Mouse (Mus musculus) limb, embryonic 11.5 days (tissue): ENCODE measurements at regions not wholly inside any gene's neighbourhood (a gene's known extent, or its start where the extent isn't known, plus 50 kb on each side); places are given as distances from the start of the nearest gene placed in this dataset.

ENCODE experiments used
- ATAC-seq: fragments of 200-750 bp; cut with Nextera tagmentation; 2 replicates; pipeline ENCODE4 v1.8.0; 2017; ENCODE audit warnings: low read depth; ENCODE audit not compliant: insufficient number of reproducible peaks, low FRiP score, low TSS enrichment
- DNase-seq: peaks from one replicate; pipeline ENCODE4 v3.0.0-alpha.2; 2015; ENCODE audit warnings: low spot score
- H3K27ac ChIP-seq: fragments of 300-500 bp; sonication (generic); replicated peaks from 2 replicates; pipeline ENCODE4 v1.5.1; 2014; ENCODE audit warnings: low read depth, mild to moderate bottlenecking, low read length
- H3K27me3 ChIP-seq: fragments of 300-500 bp; sonication (generic); 2 replicates; pipeline ENCODE4 v1.6.1; 2014; ENCODE audit warnings: mild to moderate bottlenecking, low read length, mixed read lengths; ENCODE audit not compliant: control insufficient read depth, insufficient read depth
- H3K36me3 ChIP-seq: fragments of 300-500 bp; sonication (generic); 2 replicates; pipeline ENCODE4 v1.6.1; 2014; ENCODE audit warnings: mild to moderate bottlenecking, low read length, moderate library complexity, mixed read lengths; ENCODE audit not compliant: control insufficient read depth, insufficient read depth
- H3K4me1 ChIP-seq: fragments of 300-500 bp; sonication (generic); 2 replicates; pipeline ENCODE4 v1.6.1; 2014; ENCODE audit warnings: low read length, mixed read lengths; ENCODE audit not compliant: control insufficient read depth, insufficient read depth
- H3K4me2 ChIP-seq: fragments of 300-500 bp; sonication (generic); 2 replicates; pipeline ENCODE4 v1.6.1; 2014; ENCODE audit warnings: low read depth, mild to moderate bottlenecking, moderate library complexity; ENCODE audit not compliant: severe bottlenecking
- H3K4me3 ChIP-seq: fragments of 300-500 bp; sonication (generic); 2 replicates; pipeline ENCODE4 v1.5.1; 2014; ENCODE audit warnings: low read depth, low read length
- H3K9ac ChIP-seq: fragments of 300-500 bp; sonication (generic); 2 replicates; pipeline ENCODE4 v1.6.1; 2014; ENCODE audit warnings: mild to moderate bottlenecking, low read length
- H3K9me3 ChIP-seq: fragments of 300-500 bp; sonication (generic); 2 replicates; pipeline ENCODE4 v1.6.1; 2016; ENCODE audit warnings: low read length; ENCODE audit not compliant: control insufficient read depth
- WGBS: fragments of 180-500 bp; shearing (Covaris S2); extraction: QIAGEN DNeasy Blood & Tissue Kit; methylation state at CpG from one replicate; pipeline ENCODE4 v1.1.7; 2014; 5-methylcytosine and 5-hydroxymethylcytosine counted together

DNA sequence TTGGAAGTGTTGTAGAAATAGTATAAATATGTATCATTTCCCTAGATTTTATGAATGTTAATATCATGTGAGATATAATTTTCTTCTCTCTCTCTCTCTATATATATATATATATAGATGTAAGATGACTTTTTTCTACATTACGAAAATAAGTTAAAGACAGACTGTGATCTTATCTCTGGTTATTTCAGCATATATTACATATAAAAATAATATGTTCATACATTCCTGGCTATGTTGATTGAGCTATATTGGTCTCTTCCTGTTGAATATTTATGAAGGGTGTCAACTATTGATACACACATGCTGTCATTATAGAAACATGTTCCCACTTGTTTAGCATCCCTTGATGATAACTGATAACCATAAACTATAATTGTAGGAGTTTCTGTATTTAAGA, 793.2 kb upstream of the Fat3 start:
- DNase-seq (no peak), ATAC-seq (no peak)
- no peaks in the 10 kb centered on the region for H3K36me3 ChIP-seq
- H3K4me2 ChIP-seq, result no peak overlapping the region
- H3K27me3 ChIP-seq, result no peaks in the 10 kb centered on the region
- H3K27ac ChIP-seq, result no peak overlapping the region
- no peak overlapping the region for H3K4me3 ChIP-seq
- 92% methylated on average over 1 of the region's 1 CpGs for WGBS
- no peaks in the 10 kb centered on the region for H3K9me3 ChIP-seq
- H3K4me1 ChIP-seq, result no peaks in the 10 kb centered on the region
- no peak overlapping the region for H3K9ac ChIP-seq

GRCm38 (mm10) chr9:17288790-17289596, 787.9 kb upstream of the Fat3 start:
- ATAC-seq (peak; percentile 65), DNase-seq (peak; percentile 47)
- Histone ChIP-seq H3K36me3 (no peaks in the 10 kb centered on the region), H3K27ac (no peak overlapping the region), H3K9ac (no peak overlapping the region), H3K4me2 (no peak overlapping the region), H3K9me3 (no peaks in the 10 kb centered on the region), H3K4me1 (no peaks in the 10 kb centered on the region), H3K27me3 (no peaks in the 10 kb centered on the region), H3K4me3 (no peak overlapping the region)
- 20% methylated on average over 6 of the region's 6 CpGs for WGBS

DNA sequence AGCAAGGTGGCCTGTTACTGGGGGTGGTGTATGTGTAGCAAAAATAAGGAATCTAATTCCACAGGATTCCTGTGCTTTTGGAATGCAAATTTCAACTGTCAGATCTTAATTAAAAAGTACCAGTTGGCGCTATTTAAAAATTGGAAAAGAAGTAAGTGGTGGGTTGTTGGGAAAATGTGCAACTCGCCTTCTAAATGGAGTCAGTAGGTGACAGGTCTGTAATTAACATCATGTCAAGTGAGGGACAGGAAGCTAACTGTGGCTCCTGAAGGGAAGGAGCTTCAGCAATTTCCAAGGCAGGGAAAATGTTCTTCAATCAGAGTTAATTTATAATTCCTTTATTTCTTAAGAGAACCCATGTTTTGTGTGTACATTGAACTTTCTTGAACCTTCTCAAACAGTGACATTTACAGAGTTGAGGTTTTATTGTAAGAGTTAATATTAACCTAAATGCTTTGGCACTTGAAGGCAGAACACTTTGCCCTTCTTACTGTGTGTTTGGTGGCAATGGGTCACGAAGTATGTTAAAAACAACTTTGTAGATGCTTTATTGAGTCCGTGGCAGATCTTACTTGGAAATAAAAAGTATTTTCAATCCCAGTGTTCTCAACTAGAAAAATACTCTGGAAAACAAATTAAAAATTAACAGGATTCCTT, 778.4 kb upstream of the Fat3 start:
- ATAC-seq (no peak), DNase-seq (no peak)
- H3K9ac ChIP-seq, result no peak overlapping the region
- H3K27ac ChIP-seq, result no peak overlapping the region
- H3K4me3 ChIP-seq, result no peak overlapping the region
- no peaks in the 10 kb centered on the region for H3K36me3 ChIP-seq
- H3K4me1 ChIP-seq, result no peaks in the 10 kb centered on the region
- 67% methylated on average over 4 of the region's 4 CpGs for whole genome bisulfite sequencing
- H3K27me3 ChIP-seq, result no peaks in the 10 kb centered on the region
- no peaks in the 10 kb centered on the region for H3K9me3 ChIP-seq
- no peak overlapping the region for H3K4me2 ChIP-seq

DNA sequence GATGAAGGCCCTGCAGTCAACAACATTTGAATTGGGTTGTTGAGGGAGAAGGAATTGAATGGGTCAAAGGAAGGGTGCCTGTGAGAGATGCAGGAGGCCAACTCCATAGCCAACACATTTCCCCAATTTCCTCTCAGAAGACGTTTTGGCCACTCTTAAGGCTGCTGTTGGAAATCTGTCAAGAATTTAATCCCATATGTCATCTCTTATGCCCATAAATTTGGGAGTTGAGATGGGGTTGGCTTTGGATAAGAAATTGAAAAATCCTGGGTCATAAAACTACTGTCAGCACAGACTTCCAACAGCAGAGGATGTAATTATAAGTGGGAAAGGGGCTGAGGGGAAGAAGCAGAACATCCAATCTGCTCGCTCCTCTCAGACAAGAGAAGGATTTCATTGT, 771.5 kb upstream of the Fat3 start:
- H3K27ac ChIP-seq, result no peak overlapping the region
- ATAC-seq, result no peak

GRCm38 (mm10) chr9:17269624-17270023, 768.5 kb upstream of the Fat3 start:
- H3K4me3 ChIP-seq, result no peak overlapping the region
- no peak overlapping the region for H3K4me2 ChIP-seq
- H3K4me1 ChIP-seq, result no peaks in the 10 kb centered on the region
- no peak for DNase-seq
- H3K9me3 ChIP-seq, result no peaks in the 10 kb centered on the region
- H3K9ac ChIP-seq, result no peak overlapping the region
- ATAC-seq, result no peak
- H3K27me3 ChIP-seq, result no peaks in the 10 kb centered on the region
- no peaks in the 10 kb centered on the region for H3K36me3 ChIP-seq
- no peak overlapping the region for H3K27ac ChIP-seq
- 61% methylated on average over 1 of the region's 1 CpGs for WGBS

More for the DNA sequence above, 771.5 kb upstream of the Fat3 start:
- no peak for DNase-seq
- Histone ChIP-seq H3K4me3 (no peak overlapping the region), H3K4me1 (no peaks in the 10 kb centered on the region), H3K4me2 (no peak overlapping the region), H3K9ac (no peak overlapping the region), H3K27me3 (no peaks in the 10 kb centered on the region), H3K36me3 (no peaks in the 10 kb centered on the region), H3K9me3 (no peaks in the 10 kb centered on the region)
- 39% methylated on average over 2 of the region's 2 CpGs for WGBS

GRCm38 (mm10) chr9:17257148-17257547, 756.1 kb upstream of the Fat3 start:
- Histone ChIP-seq H3K4me2 (no peak overlapping the region), H3K27me3 (no peaks in the 10 kb centered on the region), H3K27ac (no peak overlapping the region), H3K4me1 (no peaks in the 10 kb centered on the region), H3K9ac (no peak overlapping the region), H3K36me3 (no peaks in the 10 kb centered on the region), H3K9me3 (no peaks in the 10 kb centered on the region), H3K4me3 (no peak overlapping the region)
- no peak for DNase-seq
- ATAC-seq, result no peak
- WGBS, result 89% methylated on average over 1 of the region's 1 CpGs

- Histone ChIP-seq H3K9me3 (no peaks in the 10 kb centered on the region), H3K36me3 (no peaks in the 10 kb centered on the region), H3K4me1 (no peaks in the 10 kb centered on the region), H3K4me2 (no peak overlapping the region), H3K4me3 (no peak overlapping the region), H3K9ac (no peak overlapping the region), H3K27me3 (no peaks in the 10 kb centered on the region), H3K27ac (no peak overlapping the region)
- WGBS, result 82% methylated on average over 4 of the region's 4 CpGs
- ATAC-seq (no peak), DNase-seq (no peak)
Measured at GRCm38 (mm10) chr9:17227091-17227481, 726.0 kb upstream of the Fat3 start.

- Histone ChIP-seq H3K4me2 (no peak overlapping the region), H3K27ac (no peak overlapping the region), H3K9ac (no peak overlapping the region), H3K4me1 (no peaks in the 10 kb centered on the region), H3K4me3 (no peak overlapping the region), H3K27me3 (no peaks in the 10 kb centered on the region), H3K9me3 (no peaks in the 10 kb centered on the region), H3K36me3 (no peaks in the 10 kb centered on the region)
- ATAC-seq (no peak), DNase-seq (no peak)
- WGBS, result 81% methylated on average over 3 of the region's 3 CpGs
Measured at GRCm38 (mm10) chr9:17226475-17227090, 725.5 kb upstream of the Fat3 start.
